Mouse (Mus musculus): ENCODE measurements around the gene As3mt. TPM values are rescaled to one million over a fixed set of nuclear protein-coding genes. Genes with fewer than 3 reads are reported as not detected.
"Not testable (repeated sequence)": the region's sequence is repeated elsewhere in the genome, so short reads cannot be mapped to it uniquely, and the experiment has no call there.

The As3mt gene
- polyA plus RNA-seq, 2 experiments = 16.2 to 26.8 TPM

GRCm38 (mm10) chr19:46771801-46772200, 64.5 kb downstream of the As3mt start:
- no peak overlapping the region for H3K4me2 ChIP-seq (replicated peaks; ENCODE audit: low read depth, low read length, severe bottlenecking)
- H3K27me3 ChIP-seq (ENCODE audit: control insufficient read depth, insufficient read depth, low read length) = no peaks in the 10 kb centered on the region
- no peaks in the 10 kb centered on the region for H3K36me3 ChIP-seq (ENCODE audit: control insufficient read depth, insufficient read depth, low read length)
- ATAC-seq (ENCODE audit: low FRiP score, low read depth) = no peak
- no peak for TF ChIP-seq POLR2A (IDR thresholded peaks at IDR 0.05; ENCODE audit: borderline replicate concordance, extremely low read depth, insufficient read depth, insufficient read length)
- H3K4me1 ChIP-seq (ENCODE audit: control insufficient read depth, insufficient read depth, low read length) = peaks cover 7% of the 10 kb centered on the region
- H3K4me3 ChIP-seq (replicated peaks; ENCODE audit: low read length) = no peak overlapping the region
- H3K9ac ChIP-seq (ENCODE audit: low read depth, low read length, severe bottlenecking) = no peak overlapping the region
- no peak overlapping the region for H3K27ac ChIP-seq (replicated peaks; ENCODE audit: low read depth, low read length)
- no peak for DNase-seq (ENCODE audit: low spot score)
- whole genome bisulfite sequencing = 36% methylated on average over 6 of the region's 6 CpGs
- no peaks in the 10 kb centered on the region for H3K9me3 ChIP-seq (ENCODE audit: control insufficient read depth, low read length)

GRCm38 (mm10) chr19:46776391-46776790, 69.1 kb downstream of the As3mt start:
- WGBS = 54% methylated on average over 5 of the region's 5 CpGs
- no peak for TF ChIP-seq POLR2A (IDR thresholded peaks at IDR 0.05; ENCODE audit: borderline replicate concordance, extremely low read depth, insufficient read depth, insufficient read length)

GRCm38 (mm10) chr19:46776850-46777249, 69.6 kb downstream of the As3mt start:
- WGBS = 79% methylated on average over 3 of the region's 3 CpGs
- Histone ChIP-seq H3K4me3 (replicated peaks; ENCODE audit: low read length) (no peak overlapping the region), H3K4me1 (ENCODE audit: control insufficient read depth, insufficient read depth, low read length) (peaks cover under 1% of the 10 kb centered on the region), H3K27ac (replicated peaks; ENCODE audit: low read depth, low read length) (no peak overlapping the region), H3K27me3 (ENCODE audit: control insufficient read depth, insufficient read depth, low read length) (no peaks in the 10 kb centered on the region), H3K4me2 (replicated peaks; ENCODE audit: low read depth, low read length, severe bottlenecking) (no peak overlapping the region), H3K9me3 (ENCODE audit: control insufficient read depth, low read length) (no peaks in the 10 kb centered on the region), H3K36me3 (ENCODE audit: control insufficient read depth, insufficient read depth, low read length) (no peaks in the 10 kb centered on the region), H3K9ac (ENCODE audit: low read depth, low read length, severe bottlenecking) (no peak overlapping the region)
- TF ChIP-seq POLR2A (IDR thresholded peaks at IDR 0.05; ENCODE audit: borderline replicate concordance, extremely low read depth, insufficient read depth, insufficient read length) = no peak
- DNase-seq (ENCODE audit: low spot score) (no peak), ATAC-seq (ENCODE audit: low FRiP score, low read depth) (no peak)

More at GRCm38 (mm10) chr19:46776391-46776790, 69.1 kb downstream of the As3mt start:
- no peaks in the 10 kb centered on the region for H3K36me3 ChIP-seq (ENCODE audit: control insufficient read depth, insufficient read depth, low read length)
- no peak for ATAC-seq (ENCODE audit: low FRiP score, low read depth)
- no peak overlapping the region for H3K4me3 ChIP-seq (replicated peaks; ENCODE audit: low read length)
- no peaks in the 10 kb centered on the region for H3K27me3 ChIP-seq (ENCODE audit: control insufficient read depth, insufficient read depth, low read length)
- H3K27ac ChIP-seq (replicated peaks; ENCODE audit: low read depth, low read length) = no peak overlapping the region
- H3K9me3 ChIP-seq (ENCODE audit: control insufficient read depth, low read length) = no peaks in the 10 kb centered on the region
- no peak for DNase-seq (ENCODE audit: low spot score)
- no peak overlapping the region for H3K4me2 ChIP-seq (replicated peaks; ENCODE audit: low read depth, low read length, severe bottlenecking)
- no peak overlapping the region for H3K9ac ChIP-seq (ENCODE audit: low read depth, low read length, severe bottlenecking)
- peaks cover 3% of the 10 kb centered on the region for H3K4me1 ChIP-seq (ENCODE audit: control insufficient read depth, insufficient read depth, low read length)

- H3K4me3 ChIP-seq (replicated peaks; ENCODE audit: low read length) = no peak overlapping the region
- no peaks in the 10 kb centered on the region for H3K9me3 ChIP-seq (ENCODE audit: control insufficient read depth, low read length)
- TF ChIP-seq POLR2A (IDR thresholded peaks at IDR 0.05; ENCODE audit: borderline replicate concordance, extremely low read depth, insufficient read depth, insufficient read length) = no peak
- no peak for DNase-seq (ENCODE audit: low spot score)
- ATAC-seq (ENCODE audit: low FRiP score, low read depth) = no peak
- H3K4me1 ChIP-seq (ENCODE audit: control insufficient read depth, insufficient read depth, low read length) = no peaks in the 10 kb centered on the region
- H3K36me3 ChIP-seq (ENCODE audit: control insufficient read depth, insufficient read depth, low read length) = no peaks in the 10 kb centered on the region
- no peaks in the 10 kb centered on the region for H3K27me3 ChIP-seq (ENCODE audit: control insufficient read depth, insufficient read depth, low read length)
- no peak overlapping the region for H3K4me2 ChIP-seq (replicated peaks; ENCODE audit: low read depth, low read length, severe bottlenecking)
- H3K9ac ChIP-seq (ENCODE audit: low read depth, low read length, severe bottlenecking) = no peak overlapping the region
- H3K27ac ChIP-seq (replicated peaks; ENCODE audit: low read depth, low read length) = no peak overlapping the region
- WGBS = 63% methylated on average over 12 of the region's 12 CpGs
These were observed 70.8 kb downstream of the As3mt start for GRCm38 (mm10) chr19:46777928-46778680.

GRCm38 (mm10) chr19:46779130-46779529, 71.9 kb downstream of the As3mt start:
- not testable (repeated sequence) for H3K9ac ChIP-seq (ENCODE audit: low read depth, low read length, severe bottlenecking); H3K4me2 ChIP-seq (replicated peaks; ENCODE audit: low read depth, low read length, severe bottlenecking); H3K9me3 ChIP-seq (ENCODE audit: control insufficient read depth, low read length); H3K4me1 ChIP-seq (ENCODE audit: control insufficient read depth, insufficient read depth, low read length); DNase-seq (ENCODE audit: low spot score); ATAC-seq (ENCODE audit: low FRiP score, low read depth); H3K36me3 ChIP-seq (ENCODE audit: control insufficient read depth, insufficient read depth, low read length); H3K4me3 ChIP-seq (replicated peaks; ENCODE audit: low read length); H3K27ac ChIP-seq (replicated peaks; ENCODE audit: low read depth, low read length); H3K27me3 ChIP-seq (ENCODE audit: control insufficient read depth, insufficient read depth, low read length)
- WGBS = 100% methylated on average over 1 of the region's 1 CpGs
